Mouse (Mus musculus) testis, postnatal 14 days (tissue): ENCODE measurements around the gene H2al2b.
"Not testable (repeated sequence)": the region's sequence is repeated elsewhere in the genome, so short reads cannot be mapped to it uniquely, and the experiment has no call there.

Experiments
- DNase-seq: peaks from one replicate; pipeline ENCODE4 v3.0.0; 2021; ENCODE audit warnings: low spot score

The H2al2b gene

DNA sequence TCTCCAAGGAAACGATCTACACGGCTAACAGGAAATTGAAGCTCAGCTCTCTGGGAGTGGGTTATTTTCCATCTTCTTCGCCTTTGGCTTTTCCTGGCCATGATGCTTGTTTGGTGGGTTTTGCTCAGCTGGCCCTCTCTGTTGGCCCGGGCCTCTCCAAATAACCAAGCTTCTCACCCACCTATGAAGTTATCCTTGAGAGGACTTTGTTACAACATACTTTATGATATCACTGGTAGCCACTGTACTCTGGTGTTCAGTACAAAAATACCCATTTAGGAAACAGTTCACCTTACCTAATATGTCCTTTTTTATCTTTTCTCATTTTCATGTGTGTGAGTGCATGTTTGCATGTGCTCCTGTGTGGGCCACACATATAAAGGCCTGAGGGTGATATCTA, at the start of gene H2al2b:
H2al2b (minus strand) TSS at position 101 of the 400 bp plus-strand sequence.
- DNase-seq, result not testable (repeated sequence)
